Mouse (Mus musculus) adrenal gland, postnatal 14 days (tissue): ENCODE results near the gene Olfr746. TPM values are rescaled to one million over a fixed set of nuclear protein-coding genes. Genes with fewer than 3 reads are reported as not detected.

Experiments
- DNase-seq: peaks from one replicate; pipeline ENCODE4 v3.0.0; 2021; ENCODE audit warnings: mixed read lengths
- long read RNA-seq, 2 experiments: library from polyadenylated mRNA; stranded (forward); transcript quantifications; one replicate each; pipeline ENCODE4 v2.0.0; 2021
- total RNA-seq: library from RNA; stranded (reverse); gene quantifications from 2 replicates; pipeline ENCODE4 v1.2.3, GENCODE M21; 2021

Gene Olfr746
- total RNA-seq: not detected in 2 replicates
- long read RNA-seq, experiment 1: 0 reads
- long read RNA-seq, experiment 2: 0 reads

DNA sequence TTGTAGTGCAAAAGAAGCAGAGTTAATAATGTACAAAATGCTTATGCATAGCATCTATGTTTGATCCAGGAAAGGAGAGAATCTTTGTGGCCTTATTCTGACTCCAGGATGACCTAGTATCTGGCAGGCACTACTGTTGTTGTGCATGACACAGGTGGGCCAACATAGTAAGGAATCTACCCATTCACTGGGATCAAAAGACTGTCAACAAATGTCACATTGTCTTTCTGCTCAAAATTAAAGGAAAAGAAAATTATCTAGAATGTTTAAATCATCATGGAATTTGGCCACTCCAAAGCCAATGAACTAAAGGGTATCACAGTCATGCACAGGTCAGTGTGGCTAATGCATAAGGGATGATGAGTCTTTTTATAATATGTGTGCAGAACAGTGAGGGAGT lies at the start of gene Olfr746:
Olfr746 (plus strand) TSS at position 301 of the 400 bp plus-strand sequence.
- no peak for DNase-seq

DNA sequence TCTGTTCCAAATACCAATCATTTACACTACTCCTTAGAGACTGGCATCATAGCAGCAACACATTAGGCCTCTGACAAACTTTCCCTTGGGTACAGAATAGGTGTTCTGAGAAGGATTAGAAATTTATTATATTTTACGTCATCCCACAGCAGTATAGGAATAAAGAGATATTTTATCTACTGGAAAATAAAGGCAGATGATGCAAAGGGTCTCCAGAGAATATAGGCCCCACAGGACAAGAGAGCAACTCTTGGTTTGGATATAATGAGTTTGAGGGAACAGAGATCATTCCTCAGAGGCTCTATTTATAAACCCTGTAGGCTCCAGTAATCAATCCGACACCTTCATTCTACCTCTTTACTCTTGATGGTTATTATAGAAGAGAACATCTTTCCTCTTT lies 32.3 kb upstream of the Olfr746 start, which contains the start of gene Olfr744:
Olfr744 (plus strand) TSS at position 301 of the 400 bp plus-strand sequence.
- DNase-seq: no peak

DNA sequence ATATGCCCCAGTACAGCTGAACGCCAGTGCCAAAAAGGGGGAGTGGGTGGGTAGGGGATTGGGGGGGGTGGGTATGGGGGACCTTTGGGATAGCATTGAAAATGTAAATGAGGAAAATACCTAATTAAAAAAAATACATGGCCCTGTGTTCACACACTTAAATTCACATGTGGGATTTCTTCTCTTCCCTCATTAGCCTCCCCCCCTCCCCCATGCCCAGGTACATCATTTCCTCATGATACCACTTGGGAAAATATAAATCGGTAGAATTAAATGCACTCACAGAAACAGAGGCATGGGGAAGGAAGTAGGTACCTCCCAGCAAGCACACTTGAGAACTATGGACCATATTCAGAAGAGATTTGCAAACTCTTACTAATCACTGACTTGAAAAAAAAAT lies 7.8 kb upstream of the Olfr746 start, which contains the start of gene Olfr745:
Olfr745 (plus strand) TSS at position 301 of the 400 bp plus-strand sequence.
- no peak for DNase-seq

DNA sequence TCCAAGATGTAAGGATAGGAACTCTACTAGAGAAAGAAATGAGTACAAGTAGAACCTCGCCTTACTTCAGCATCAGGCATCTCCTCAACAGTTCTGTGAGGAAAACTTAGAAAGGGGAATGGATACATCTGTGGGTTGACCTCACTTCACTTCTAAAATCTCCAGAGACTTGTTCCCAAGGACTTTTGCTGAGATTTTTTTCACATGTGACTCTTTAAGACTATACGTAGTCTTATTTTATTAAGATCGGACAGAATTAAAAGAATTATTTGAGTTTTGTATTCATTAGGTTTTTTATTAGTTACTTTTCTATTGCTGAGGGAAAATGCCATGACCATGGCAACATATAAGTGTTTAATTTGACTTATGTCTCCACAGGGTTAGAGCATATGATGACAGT lies 46.2 kb downstream of the Olfr746 start, which contains the start of gene Olfr747:
Olfr747 (minus strand) TSS at position 101 of the 400 bp plus-strand sequence.
- DNase-seq: no peak

Other genes with a start within 250 kb of the Olfr746 start
- gene Olfr738, start 239.5 kb upstream of the Olfr746 start, total RNA-seq: not detected in 2 replicates
- not detected in 2 replicates for gene Olfr739, start 228.5 kb upstream of the Olfr746 start, total RNA-seq
- not detected in 2 replicates for gene Olfr740, start 201.5 kb upstream of the Olfr746 start, total RNA-seq
- not detected in 2 replicates for gene Olfr741, start 174.3 kb upstream of the Olfr746 start, total RNA-seq
- not detected in 2 replicates for gene Olfr742, start 143.5 kb upstream of the Olfr746 start, total RNA-seq
- not detected in 2 replicates for gene Olfr743, start 125.2 kb upstream of the Olfr746 start, total RNA-seq
- not detected in 2 replicates for gene Olfr744, start 32.2 kb upstream of the Olfr746 start, total RNA-seq
- gene Olfr745, start 7.7 kb upstream of the Olfr746 start, total RNA-seq: not detected in 2 replicates
- not detected in 2 replicates for gene Olfr747, start 46.1 kb downstream of the Olfr746 start, total RNA-seq
- not detected in 2 replicates for gene Olfr748, start 60.3 kb downstream of the Olfr746 start, total RNA-seq
- not detected in 2 replicates for gene Olfr749, start 98.0 kb downstream of the Olfr746 start, total RNA-seq
- 33.6 and 40.3 TPM in 2 replicates for gene Ttc5, start 138.4 kb downstream of the Olfr746 start, total RNA-seq
- not detected in 2 replicates for gene Ccnb1ip1, start 160.6 kb downstream of the Olfr746 start, total RNA-seq
- 29.2 and 37.8 TPM in 2 replicates for gene Parp2, start 160.8 kb downstream of the Olfr746 start, total RNA-seq
- gene Tep1, start 223.5 kb downstream of the Olfr746 start, total RNA-seq: 20.8 and 23.3 TPM in 2 replicates